Mouse (Mus musculus) liver, postnatal 0 days (tissue): ENCODE data around the gene Hoxb2. TPM values are rescaled to one million over a fixed set of nuclear protein-coding genes. Genes with fewer than 3 reads are reported as not detected.
A peak's percentile ranks its signal among the peaks of the same experiment; 100 is the strongest.

Source experiments
- ATAC-seq: fragments of 200-750 bp; cut with Nextera tagmentation; 2 replicates; pipeline ENCODE4 v1.8.0; 2017; ENCODE audit warnings: mild to moderate bottlenecking, moderate library complexity
- DNase-seq: peaks from one replicate; pipeline ENCODE4 v3.0.0-alpha.2; 2016
- H3K27ac ChIP-seq: fragments of 300-500 bp; sonication (generic); 2 replicates; pipeline ENCODE4 v1.5.1; 2014; ENCODE audit warnings: antibody characterized with exemption, moderate library complexity, mild to moderate bottlenecking, low read depth
- H3K27me3 ChIP-seq: fragments of 300-500 bp; sonication (generic); 2 replicates; pipeline ENCODE4 v1.6.1; 2014; ENCODE audit warnings: low read length, control low read depth, mixed read lengths; ENCODE audit not compliant: insufficient read depth
- H3K36me3 ChIP-seq: fragments of 300-500 bp; sonication (generic); replicated peaks from 2 replicates; pipeline ENCODE4 v1.6.1; 2014; ENCODE audit warnings: mild to moderate bottlenecking, control low read depth, low read length, moderate library complexity, mixed read lengths; ENCODE audit not compliant: insufficient read depth
- H3K4me1 ChIP-seq: fragments of 300-500 bp; sonication (generic); 2 replicates; pipeline ENCODE4 v1.6.1; 2014; ENCODE audit warnings: antibody characterized with exemption, mild to moderate bottlenecking, control low read depth; ENCODE audit not compliant: insufficient read depth
- H3K4me2 ChIP-seq: fragments of 300-500 bp; sonication (generic); 2 replicates; pipeline ENCODE4 v1.6.1; 2014; ENCODE audit warnings: low read depth, mild to moderate bottlenecking, low read length, moderate library complexity, mixed read lengths
- H3K4me3 ChIP-seq: fragments of 300-500 bp; sonication (generic); 2 replicates; pipeline ENCODE4 v1.5.1; 2014; ENCODE audit warnings: low read depth, low read length
- H3K9ac ChIP-seq: fragments of 300-500 bp; sonication (generic); replicated peaks from 2 replicates; pipeline ENCODE4 v1.6.1; 2014; ENCODE audit warnings: mild to moderate bottlenecking, moderate library complexity
- H3K9me3 ChIP-seq: fragments of 300-500 bp; sonication (generic); 2 replicates; pipeline ENCODE4 v1.6.1; 2016; ENCODE audit warnings: mild to moderate bottlenecking, control low read depth, low read length, mixed read lengths
- CTCF ChIP-seq: sonication (generic); IDR thresholded peaks from 2 replicates; pipeline ENCODE4 v1.5.1; 2016; ENCODE audit warnings: antibody characterized with exemption, low read depth
- EP300 ChIP-seq: IDR thresholded peaks from 2 replicates; pipeline ENCODE4 v1.6.1; 2016; ENCODE audit warnings: antibody characterized with exemption, low read depth, mild to moderate bottlenecking
- WGBS: fragments of 180-500 bp; shearing (Covaris S2); extraction: QIAGEN DNeasy Blood & Tissue Kit; methylation state at CpG from one replicate; pipeline ENCODE4 v1.1.7; 2014; ENCODE audit not compliant: insufficient replicate concordance; 5-methylcytosine and 5-hydroxymethylcytosine counted together
- polyA plus RNA-seq: library from polyadenylated mRNA; unstranded; fragments of >200 nt; fragmentation: Nextera tagmentation; extraction: Ambion mirVana; gene quantifications from 2 replicates; pipeline ENCODE4 v1.2.1, GENCODE M21; 2015

The Hoxb2 gene
- polyA plus RNA-seq, 1 experiment from 2014 or later: 0.67 TPM

- Histone ChIP-seq H3K4me3 (peak overlapping the region; percentile 35), H3K9me3 (no peaks in the 10 kb centered on the region), H3K4me1 (peaks cover 8% of the 10 kb centered on the region), H3K27ac (no peak overlapping the region), H3K9ac (no peak overlapping the region), H3K36me3 (no peaks in the 10 kb centered on the region), H3K27me3 (peaks cover 95% of the 10 kb centered on the region), H3K4me2 (peak overlapping the region; percentile 66)
- ATAC-seq: no peak
- WGBS: 16% methylated on average over 6 of the region's 6 CpGs
- no peak for DNase-seq
- no peak for TF ChIP-seq CTCF
- no peak for TF ChIP-seq EP300
Measured at GRCm38 (mm10) chr11:96311097-96311496, 39.2 kb upstream of the Hoxb2 start.

GRCm38 (mm10) chr11:96311520-96312417 is 38.6 kb upstream of the Hoxb2 start:
- 0 out of 2 replicates have a peak, but pooled peaks have one; percentile 50 for ATAC-seq
- TF ChIP-seq CTCF: peak; percentile 72
- TF ChIP-seq EP300: no peak
- no peak overlapping the region for H3K27ac ChIP-seq
- DNase-seq: peak; percentile 63
- H3K27me3 ChIP-seq: peaks cover 95% of the 10 kb centered on the region
- no peaks in the 10 kb centered on the region for H3K36me3 ChIP-seq
- H3K4me2 ChIP-seq: peak overlapping the region; percentile 66
- H3K4me3 ChIP-seq: peak overlapping the region; percentile 35
- H3K9me3 ChIP-seq: no peaks in the 10 kb centered on the region
- 3% methylated on average over 30 of the region's 31 CpGs for WGBS
- no peak overlapping the region for H3K9ac ChIP-seq
- H3K4me1 ChIP-seq: peaks cover 8% of the 10 kb centered on the region

- peaks cover 97% of the 10 kb centered on the region for H3K27me3 ChIP-seq
Measured at GRCm38 (mm10) chr11:96313134-96313533, 37.2 kb upstream of the Hoxb2 start.

GRCm38 (mm10) chr11:96313806-96314428 is 36.4 kb upstream of the Hoxb2 start:
- peaks cover 8% of the 10 kb centered on the region for H3K4me1 ChIP-seq
- H3K27ac ChIP-seq: peak overlapping the region; percentile 64; the same call in 1 of the 2 replicates
- H3K9me3 ChIP-seq: no peaks in the 10 kb centered on the region
- peaks cover 97% of the 10 kb centered on the region for H3K27me3 ChIP-seq
- TF ChIP-seq CTCF (no peak), EP300 (no peak)
- no peak for DNase-seq
- H3K4me3 ChIP-seq: no peak overlapping the region
- WGBS: 27% methylated on average over 12 of the region's 12 CpGs
- peak overlapping the region; percentile 50; the same call in 1 of the 2 replicates for H3K4me2 ChIP-seq
- H3K9ac ChIP-seq: no peak overlapping the region
- H3K36me3 ChIP-seq: no peaks in the 10 kb centered on the region
- no peak for ATAC-seq

More at GRCm38 (mm10) chr11:96313134-96313533, 37.2 kb upstream of the Hoxb2 start:
- Histone ChIP-seq H3K36me3 (no peaks in the 10 kb centered on the region), H3K9me3 (no peaks in the 10 kb centered on the region), H3K4me2 (no peak overlapping the region), H3K27ac (no peak overlapping the region), H3K4me3 (no peak overlapping the region), H3K9ac (no peak overlapping the region), H3K4me1 (peaks cover 8% of the 10 kb centered on the region)
- no peak for DNase-seq
- 56% methylated on average over 2 of the region's 2 CpGs for WGBS
- no peak for TF ChIP-seq EP300
- ATAC-seq: no peak

GRCm38 (mm10) chr11:96314671-96315343 is 35.5 kb upstream of the Hoxb2 start:
- Histone ChIP-seq H3K36me3 (no peaks in the 10 kb centered on the region), H3K4me1 (peaks cover 8% of the 10 kb centered on the region), H3K9me3 (no peaks in the 10 kb centered on the region), H3K27ac (peak overlapping the region; percentile 64), H3K4me2 (peak overlapping the region; percentile 50), H3K27me3 (peaks cover 98% of the 10 kb centered on the region), H3K4me3 (peak overlapping the region; percentile 28), H3K9ac (no peak overlapping the region)
- peak; percentile 32 for DNase-seq
- no peak for ATAC-seq
- WGBS: 3% methylated on average over 34 of the region's 34 CpGs
- TF ChIP-seq EP300: no peak
- TF ChIP-seq CTCF: no peak

GRCm38 (mm10) chr11:96315344-96315681 is 35.0 kb upstream of the Hoxb2 start:
- Histone ChIP-seq H3K27ac (no peak overlapping the region; the same call in 1 of the 2 replicates), H3K9ac (no peak overlapping the region), H3K27me3 (peaks cover 98% of the 10 kb centered on the region), H3K4me2 (peak overlapping the region; percentile 50), H3K4me1 (peaks cover 8% of the 10 kb centered on the region), H3K4me3 (peak overlapping the region; percentile 28), H3K36me3 (no peaks in the 10 kb centered on the region), H3K9me3 (no peaks in the 10 kb centered on the region)
- no peak for DNase-seq
- TF ChIP-seq EP300 (no peak), CTCF (no peak)
- 28% methylated on average over 5 of the region's 5 CpGs for WGBS
- no peak for ATAC-seq
